ENCODE assay signal across 7 mouse cellular contexts in genomic region chr12:11350895-11351294, GRCm38 (mm10).
A peak's percentile ranks its signal among the peaks of the same experiment; 100 is the strongest.
DNase-seq lines count a peak whose midpoint lies in the region; ATAC-seq and TF ChIP-seq lines count a peak whose summit lies in the region.

No protein-coding gene starts in this region.

- ATAC-seq in midbrain, embryonic 12.5 days (ENCODE audit: low FRiP score, low read depth) = peak; percentile 55; the same call in 1 of the 2 replicates

- intact Hi-C loops in left cerebral cortex, adult 2 months (cut with DNase I) = no loop called here

- no peaks in the 10 kb centered on the region for H3K36me3 ChIP-seq in midbrain, embryonic 12.5 days

- H3K9me3 ChIP-seq in midbrain, embryonic 12.5 days = no peaks in the 10 kb centered on the region

- DNase-seq in R1 (ENCODE audit: low read depth, low spot score) = peak; percentile 78
- DNase-seq in cerebellum, adult 11-12 months = peak; percentile 85
- DNase-seq in forelimb bud, embryonic 11.5 days (ENCODE audit: low read depth, low spot score) = peak; percentile 75
- DNase-seq in hindlimb bud, embryonic 11.5 days (ENCODE audit: extremely low spot score, low read depth, low spot score) = peak; percentile 46
- peak; percentile 74 to 81 for DNase-seq in left cerebral cortex, adult 2 months (ENCODE audit: extremely low spot score in 1 of 2, low spot score in 2 of 2)
- peak; percentile 10 to 40 for DNase-seq in spleen, postnatal 14 days (ENCODE audit: low spot score in 2 of 2)

- 32% methylated on average over 5 of the region's 5 CpGs for WGBS in midbrain, embryonic 12.5 days

- H3K4me3 ChIP-seq in left cerebral cortex, adult 2 months = no peak overlapping the region
- no peak overlapping the region for H3K4me3 ChIP-seq in midbrain, embryonic 12.5 days

- H3K27me3 ChIP-seq in midbrain, embryonic 12.5 days = no peaks in the 10 kb centered on the region

- H3K9ac ChIP-seq in midbrain, embryonic 12.5 days (replicated peaks) = no peak overlapping the region

- peaks cover 3% of the 10 kb centered on the region; the same call in 1 of the 2 replicates for H3K4me1 ChIP-seq in midbrain, embryonic 12.5 days

- H3K4me2 ChIP-seq in midbrain, embryonic 12.5 days (replicated peaks) = no peak overlapping the region

- H3K27ac ChIP-seq in left cerebral cortex, adult 2 months = peak overlapping the region; percentile 64
- H3K27ac ChIP-seq in midbrain, embryonic 12.5 days (replicated peaks) = no peak overlapping the region

- peak; percentile 64 for TF ChIP-seq CTCF in left cerebral cortex, adult 2 months (IDR thresholded peaks at IDR 0.05)

Comparison
In these comparisons a context has a peak if more than half of its experiments do, and no peak if none do; other contexts are left out.
1. DNase-seq: peak in every context shown above with its lines; median percentile 85 in cerebellum, adult 11-12 months; 78 in R1; 78 in left cerebral cortex, adult 2 months; 75 in forelimb bud, embryonic 11.5 days; 46 in hindlimb bud, embryonic 11.5 days; 25 in spleen, postnatal 14 days.